Mouse (Mus musculus): Measurements from ENCODE around the gene Dgcr2. TPM values are rescaled to one million over a fixed set of nuclear protein-coding genes. Genes with fewer than 3 reads are reported as not detected.
A peak's percentile ranks its signal among the peaks of the same experiment; 100 is the strongest.

The Dgcr2 gene
- polyA plus RNA-seq, 1 experiment from 2014 or later = 98.6 TPM

GRCm38 (mm10) chr16:17891567-17891959 is 6.8 kb downstream of the Dgcr2 start, which contains the start of gene Gm20518:
TSS of gene Gm20518 (minus strand) at chr16:17891671.
- Histone ChIP-seq H3K4me3 (peak within 1 kb of the TSS; percentile 98), H3K27ac (replicated peaks) (peak within 1 kb of the TSS; percentile 98), H3K9me3 (no peaks in the 10 kb centered on the region), H3K4me1 (peaks cover 26% of the 10 kb centered on the region), H3K27me3 (replicated peaks; ENCODE audit: low read depth, poor library complexity, severe bottlenecking) (no peaks in the 10 kb centered on the region), H3K36me3 (replicated peaks) (peaks cover 10% of the 10 kb centered on the region)
- WGBS = under 1% methylated on average over 38 of the region's 38 CpGs
- DNase-seq (ENCODE audit: low spot score) = peak; percentile 100

GRCm38 (mm10) chr16:17890917-17891566 is 7.3 kb downstream of the Dgcr2 start:
- Histone ChIP-seq H3K9me3 (no peaks in the 10 kb centered on the region), H3K4me3 (peak overlapping the region; percentile 98), H3K27ac (replicated peaks) (peak overlapping the region; percentile 98), H3K4me1 (peaks cover 26% of the 10 kb centered on the region), H3K27me3 (replicated peaks; ENCODE audit: low read depth, poor library complexity, severe bottlenecking) (no peaks in the 10 kb centered on the region), H3K36me3 (replicated peaks) (peaks cover 12% of the 10 kb centered on the region)
- no peak for DNase-seq (ENCODE audit: low spot score)
- under 1% methylated on average over 44 of the region's 44 CpGs for WGBS

GRCm38 (mm10) chr16:17890342-17890727 is 8.0 kb downstream of the Dgcr2 start:
- H3K9me3 ChIP-seq = no peaks in the 10 kb centered on the region
- H3K36me3 ChIP-seq (replicated peaks) = peaks cover 20% of the 10 kb centered on the region
- H3K4me3 ChIP-seq = peak overlapping the region; percentile 98
- WGBS = 58% methylated on average over 2 of the region's 2 CpGs
- H3K27ac ChIP-seq (replicated peaks) = peak overlapping the region; percentile 98
- no peaks in the 10 kb centered on the region for H3K27me3 ChIP-seq (replicated peaks; ENCODE audit: low read depth, poor library complexity, severe bottlenecking)
- peaks cover 26% of the 10 kb centered on the region for H3K4me1 ChIP-seq
- no peak for DNase-seq (ENCODE audit: low spot score)

GRCm38 (mm10) chr16:17889689-17890341 is 8.5 kb downstream of the Dgcr2 start:
- WGBS = 85% methylated on average over 6 of the region's 6 CpGs
- Histone ChIP-seq H3K9me3 (no peaks in the 10 kb centered on the region), H3K4me3 (peak overlapping the region; percentile 98), H3K27ac (replicated peaks) (peak overlapping the region; percentile 98; the same call in 1 of the 2 replicates), H3K4me1 (peaks cover 26% of the 10 kb centered on the region), H3K36me3 (replicated peaks) (peaks cover 25% of the 10 kb centered on the region), H3K27me3 (replicated peaks; ENCODE audit: low read depth, poor library complexity, severe bottlenecking) (no peaks in the 10 kb centered on the region)
- DNase-seq (ENCODE audit: low spot score) = no peak

- Histone ChIP-seq H3K4me1 (peaks cover 6% of the 10 kb centered on the region), H3K27ac (replicated peaks) (no peak overlapping the region), H3K9me3 (no peaks in the 10 kb centered on the region), H3K27me3 (replicated peaks; ENCODE audit: low read depth, poor library complexity, severe bottlenecking) (no peaks in the 10 kb centered on the region), H3K4me3 (no peak overlapping the region), H3K36me3 (replicated peaks) (peaks cover 67% of the 10 kb centered on the region)
- 88% methylated on average over 6 of the region's 6 CpGs for whole genome bisulfite sequencing
- DNase-seq (ENCODE audit: low spot score) = no peak
These were observed 14.2 kb downstream of the Dgcr2 start for GRCm38 (mm10) chr16:17884116-17884515.

- peaks cover 86% of the 10 kb centered on the region for H3K36me3 ChIP-seq (replicated peaks)
- H3K4me3 ChIP-seq = no peak overlapping the region
- no peaks in the 10 kb centered on the region for H3K27me3 ChIP-seq (replicated peaks; ENCODE audit: low read depth, poor library complexity, severe bottlenecking)
- DNase-seq (ENCODE audit: low spot score) = no peak
- H3K4me1 ChIP-seq = peaks cover 6% of the 10 kb centered on the region
- H3K27ac ChIP-seq (replicated peaks) = no peak overlapping the region
- no peaks in the 10 kb centered on the region for H3K9me3 ChIP-seq
These were observed 16.2 kb downstream of the Dgcr2 start for GRCm38 (mm10) chr16:17882196-17882595.

- no peak overlapping the region for H3K27ac ChIP-seq (replicated peaks)
- no peak for DNase-seq (ENCODE audit: low spot score)
- H3K27me3 ChIP-seq (replicated peaks; ENCODE audit: low read depth, poor library complexity, severe bottlenecking) = no peaks in the 10 kb centered on the region
- peaks cover 6% of the 10 kb centered on the region for H3K4me1 ChIP-seq
- H3K4me3 ChIP-seq = no peak overlapping the region
- H3K36me3 ChIP-seq (replicated peaks) = peaks cover 80% of the 10 kb centered on the region
- no peaks in the 10 kb centered on the region for H3K9me3 ChIP-seq
- WGBS = 94% methylated on average over 4 of the region's 4 CpGs
These were observed 18.8 kb downstream of the Dgcr2 start for GRCm38 (mm10) chr16:17879571-17879970.

GRCm38 (mm10) chr16:17876096-17876495 is 22.3 kb downstream of the Dgcr2 start:
- peaks cover 71% of the 10 kb centered on the region for H3K36me3 ChIP-seq (replicated peaks)
- H3K9me3 ChIP-seq = no peaks in the 10 kb centered on the region
- no peak overlapping the region for H3K27ac ChIP-seq (replicated peaks)
- 0 out of 2 replicates have a peak, but pooled peaks cover 5% of the 10 kb centered on the region for H3K4me1 ChIP-seq
- H3K27me3 ChIP-seq (replicated peaks; ENCODE audit: low read depth, poor library complexity, severe bottlenecking) = no peaks in the 10 kb centered on the region
- DNase-seq (ENCODE audit: low spot score) = no peak
- H3K4me3 ChIP-seq = no peak overlapping the region
- WGBS = 92% methylated on average over 1 of the region's 1 CpGs

- peaks cover 77% of the 10 kb centered on the region for H3K36me3 ChIP-seq (replicated peaks)
- no peaks in the 10 kb centered on the region for H3K27me3 ChIP-seq (replicated peaks; ENCODE audit: low read depth, poor library complexity, severe bottlenecking)
- H3K4me3 ChIP-seq = no peak overlapping the region
- H3K4me1 ChIP-seq = 0 out of 2 replicates have a peak, but pooled peaks cover 5% of the 10 kb centered on the region
- WGBS = 85% methylated on average over 4 of the region's 4 CpGs
- no peak overlapping the region for H3K27ac ChIP-seq (replicated peaks)
- no peaks in the 10 kb centered on the region for H3K9me3 ChIP-seq
- DNase-seq (ENCODE audit: low spot score) = no peak
These were observed 23.2 kb downstream of the Dgcr2 start for GRCm38 (mm10) chr16:17875174-17875573.

GRCm38 (mm10) chr16:17872995-17873394 is 25.4 kb downstream of the Dgcr2 start:
- Histone ChIP-seq H3K36me3 (replicated peaks) (peaks cover 77% of the 10 kb centered on the region), H3K4me3 (no peak overlapping the region), H3K4me1 (0 out of 2 replicates have a peak, but pooled peaks cover 5% of the 10 kb centered on the region), H3K9me3 (no peaks in the 10 kb centered on the region), H3K27ac (replicated peaks) (no peak overlapping the region), H3K27me3 (replicated peaks; ENCODE audit: low read depth, poor library complexity, severe bottlenecking) (no peaks in the 10 kb centered on the region)
- DNase-seq (ENCODE audit: low spot score) = no peak
- WGBS = 64% methylated on average over 4 of the region's 4 CpGs

GRCm38 (mm10) chr16:17871248-17871647 is 27.1 kb downstream of the Dgcr2 start:
- no peak for DNase-seq (ENCODE audit: low spot score)
- H3K4me1 ChIP-seq = 0 out of 2 replicates have a peak, but pooled peaks cover 5% of the 10 kb centered on the region
- H3K4me3 ChIP-seq = no peak overlapping the region
- H3K9me3 ChIP-seq = no peaks in the 10 kb centered on the region
- no peaks in the 10 kb centered on the region for H3K27me3 ChIP-seq (replicated peaks; ENCODE audit: low read depth, poor library complexity, severe bottlenecking)
- WGBS = 90% methylated on average over 5 of the region's 5 CpGs
- no peak overlapping the region for H3K27ac ChIP-seq (replicated peaks)
- H3K36me3 ChIP-seq (replicated peaks) = peaks cover 73% of the 10 kb centered on the region

- 77% methylated on average over 6 of the region's 6 CpGs for WGBS
- H3K4me1 ChIP-seq = no peaks in the 10 kb centered on the region
- DNase-seq (ENCODE audit: low spot score) = no peak
- peaks cover 83% of the 10 kb centered on the region for H3K36me3 ChIP-seq (replicated peaks)
- H3K27me3 ChIP-seq (replicated peaks; ENCODE audit: low read depth, poor library complexity, severe bottlenecking) = no peaks in the 10 kb centered on the region
- H3K9me3 ChIP-seq = no peaks in the 10 kb centered on the region
- no peak overlapping the region for H3K27ac ChIP-seq (replicated peaks)
- H3K4me3 ChIP-seq = no peak overlapping the region
These were observed 32.6 kb downstream of the Dgcr2 start for GRCm38 (mm10) chr16:17865770-17866169.

GRCm38 (mm10) chr16:17865293-17865692 is 33.1 kb downstream of the Dgcr2 start:
- Histone ChIP-seq H3K9me3 (no peaks in the 10 kb centered on the region), H3K27ac (replicated peaks) (no peak overlapping the region), H3K36me3 (replicated peaks) (peaks cover 83% of the 10 kb centered on the region), H3K4me3 (no peak overlapping the region), H3K4me1 (no peaks in the 10 kb centered on the region), H3K27me3 (replicated peaks; ENCODE audit: low read depth, poor library complexity, severe bottlenecking) (no peaks in the 10 kb centered on the region)
- no peak for DNase-seq (ENCODE audit: low spot score)
- WGBS = 89% methylated on average over 2 of the region's 2 CpGs
